Mouse (Mus musculus): ENCODE measurements around the gene Grk5.

GRCm38 (mm10) chr19:61031570-61031969, 142.0 kb downstream of the Grk5 start:
- no peak for TF ChIP-seq POLR2A (IDR thresholded peaks at IDR 0.05; ENCODE audit: borderline replicate concordance, control insufficient read depth, low read depth, low read length)
- no peak for TF ChIP-seq CTCF (IDR thresholded peaks at IDR 0.05; ENCODE audit: control insufficient read depth, insufficient read depth, low read length)
